Mouse (Mus musculus) limb, embryonic 12.5 days (tissue): ENCODE measurements around the gene Tuba1b. TPM values are rescaled to one million over a fixed set of nuclear protein-coding genes. Genes with fewer than 3 reads are reported as not detected.

Source experiments
- ATAC-seq: fragments of 200-750 bp; cut with Nextera tagmentation; 2 replicates; pipeline ENCODE4 v1.8.0; 2017; ENCODE audit warnings: low read depth, moderate TSS enrichment; ENCODE audit not compliant: insufficient number of reproducible peaks, insufficient read depth, low FRiP score, low TSS enrichment
- H3K27ac ChIP-seq: fragments of 300-500 bp; sonication (generic); 2 replicates; pipeline ENCODE4 v1.5.1; 2016; ENCODE audit warnings: mild to moderate bottlenecking, moderate library complexity
- H3K27me3 ChIP-seq: fragments of 300-500 bp; sonication (generic); 2 replicates; pipeline ENCODE4 v1.6.1; 2016; ENCODE audit warnings: mild to moderate bottlenecking, moderate library complexity
- H3K36me3 ChIP-seq: fragments of 300-500 bp; sonication (generic); 2 replicates; pipeline ENCODE4 v1.6.1; 2016; ENCODE audit warnings: mild to moderate bottlenecking, moderate library complexity
- H3K4me1 ChIP-seq: fragments of 300-500 bp; sonication (generic); replicated peaks from 2 replicates; pipeline ENCODE4 v1.6.1; 2016
- H3K4me2 ChIP-seq: fragments of 300-500 bp; sonication (generic); 2 replicates; pipeline ENCODE4 v1.6.1; 2016; ENCODE audit warnings: mild to moderate bottlenecking, moderate library complexity
- H3K4me3 ChIP-seq: fragments of 300-500 bp; sonication (generic); replicated peaks from 2 replicates; pipeline ENCODE4 v1.5.1; 2016; ENCODE audit warnings: mild to moderate bottlenecking
- H3K9ac ChIP-seq: fragments of 300-500 bp; sonication (generic); replicated peaks from 2 replicates; pipeline ENCODE4 v1.6.1; 2016; ENCODE audit warnings: mild to moderate bottlenecking, moderate library complexity
- H3K9me3 ChIP-seq: fragments of 300-500 bp; sonication (generic); 2 replicates; pipeline ENCODE4 v1.6.1; 2016; ENCODE audit warnings: mild to moderate bottlenecking, moderate library complexity
- WGBS: fragments of 180-500 bp; shearing (Covaris S2); methylation state at CpG from one replicate; pipeline ENCODE4 v1.1.7; 2016; 5-methylcytosine and 5-hydroxymethylcytosine counted together
- polyA plus RNA-seq: library from polyadenylated mRNA; unstranded; fragments of >200 nt; fragmentation: Nextera tagmentation; extraction: Ambion mirVana; gene quantifications from 2 replicates; pipeline ENCODE4 v1.2.1, GENCODE M21; 2016

Gene Tuba1b
- polyA plus RNA-seq, 1 experiment from 2014 or later: 1,695 TPM

- H3K4me2 ChIP-seq: no peak overlapping the region
- H3K9me3 ChIP-seq: no peaks in the 10 kb centered on the region
- H3K36me3 ChIP-seq: no peaks in the 10 kb centered on the region
- H3K27ac ChIP-seq: no peak overlapping the region
- 56% methylated on average over 4 of the region's 4 CpGs for WGBS
- no peak overlapping the region for H3K9ac ChIP-seq
- peaks cover 21% of the 10 kb centered on the region for H3K4me1 ChIP-seq
- H3K27me3 ChIP-seq: no peaks in the 10 kb centered on the region
- no peak overlapping the region for H3K4me3 ChIP-seq
- no peak for ATAC-seq
Measured at GRCm38 (mm10) chr15:98971111-98971510, 36.7 kb upstream of the Tuba1b start.

GRCm38 (mm10) chr15:98969372-98970101, 35.2 kb upstream of the Tuba1b start:
- peak overlapping the region; percentile 11 for H3K4me2 ChIP-seq
- 27% methylated on average over 16 of the region's 16 CpGs for WGBS
- no peaks in the 10 kb centered on the region for H3K27me3 ChIP-seq
- no peak overlapping the region for H3K9ac ChIP-seq
- H3K9me3 ChIP-seq: no peaks in the 10 kb centered on the region
- H3K36me3 ChIP-seq: no peaks in the 10 kb centered on the region
- H3K4me3 ChIP-seq: no peak overlapping the region
- peak overlapping the region; percentile 64; the same call in 1 of the 2 replicates for H3K27ac ChIP-seq
- ATAC-seq: no peak
- H3K4me1 ChIP-seq: peaks cover 21% of the 10 kb centered on the region

- 0 out of 2 replicates have a peak, but pooled peaks cover 3% of the 10 kb centered on the region for H3K9me3 ChIP-seq
- peaks cover 21% of the 10 kb centered on the region for H3K4me1 ChIP-seq
- peak overlapping the region; percentile 11 for H3K4me2 ChIP-seq
- no peak overlapping the region for H3K4me3 ChIP-seq
- ATAC-seq: no peak
- WGBS: 16% methylated on average over 12 of the region's 12 CpGs
- no peaks in the 10 kb centered on the region for H3K36me3 ChIP-seq
- H3K9ac ChIP-seq: 0 out of 2 replicates have a peak overlapping the region, but pooled peaks have one; percentile 13
- peak overlapping the region; percentile 64 for H3K27ac ChIP-seq
- H3K27me3 ChIP-seq: no peaks in the 10 kb centered on the region
Measured at GRCm38 (mm10) chr15:98968701-98969371, 34.5 kb upstream of the Tuba1b start.

GRCm38 (mm10) chr15:98959531-98959930, 25.2 kb upstream of the Tuba1b start:
- H3K9me3 ChIP-seq: 0 out of 2 replicates have a peak, but pooled peaks cover 5% of the 10 kb centered on the region
- no peak for ATAC-seq
- 85% methylated on average over 3 of the region's 3 CpGs for WGBS

GRCm38 (mm10) chr15:98958901-98959420, 24.6 kb upstream of the Tuba1b start:
- WGBS: 92% methylated on average over 4 of the region's 4 CpGs
- ATAC-seq: no peak
- no peaks in the 10 kb centered on the region for H3K27me3 ChIP-seq
- no peak overlapping the region for H3K4me3 ChIP-seq
- H3K36me3 ChIP-seq: no peaks in the 10 kb centered on the region
- H3K4me1 ChIP-seq: peaks cover 12% of the 10 kb centered on the region
- H3K4me2 ChIP-seq: no peak overlapping the region
- H3K9me3 ChIP-seq: 0 out of 2 replicates have a peak, but pooled peaks cover 3% of the 10 kb centered on the region
- H3K27ac ChIP-seq: no peak overlapping the region
- H3K9ac ChIP-seq: no peak overlapping the region

More at GRCm38 (mm10) chr15:98959531-98959930, 25.2 kb upstream of the Tuba1b start:
- Histone ChIP-seq H3K36me3 (no peaks in the 10 kb centered on the region), H3K27ac (no peak overlapping the region), H3K4me1 (peaks cover 8% of the 10 kb centered on the region), H3K9ac (no peak overlapping the region), H3K4me2 (no peak overlapping the region), H3K4me3 (no peak overlapping the region), H3K27me3 (no peaks in the 10 kb centered on the region)

- no peak for ATAC-seq
- H3K27ac ChIP-seq: no peak overlapping the region
- H3K4me1 ChIP-seq: peaks cover 13% of the 10 kb centered on the region
- H3K4me2 ChIP-seq: no peak overlapping the region
- H3K36me3 ChIP-seq: no peaks in the 10 kb centered on the region
- H3K9ac ChIP-seq: no peak overlapping the region
- 88% methylated on average over 5 of the region's 5 CpGs for WGBS
- H3K4me3 ChIP-seq: no peak overlapping the region
- H3K27me3 ChIP-seq: no peaks in the 10 kb centered on the region
- no peaks in the 10 kb centered on the region for H3K9me3 ChIP-seq
Measured at GRCm38 (mm10) chr15:98957475-98957874, 23.1 kb upstream of the Tuba1b start.

- H3K27ac ChIP-seq: no peak overlapping the region
- WGBS: 90% methylated on average over 4 of the region's 4 CpGs
Measured at GRCm38 (mm10) chr15:98956000-98956399, 21.6 kb upstream of the Tuba1b start.

GRCm38 (mm10) chr15:98955324-98955723, 21.0 kb upstream of the Tuba1b start:
- 81% methylated on average over 4 of the region's 4 CpGs for WGBS
- H3K36me3 ChIP-seq: peaks cover 4% of the 10 kb centered on the region
- no peak overlapping the region for H3K4me3 ChIP-seq
- H3K9me3 ChIP-seq: no peaks in the 10 kb centered on the region
- 0 out of 2 replicates have a peak overlapping the region, but pooled peaks have one; percentile 18 for H3K9ac ChIP-seq
- H3K4me1 ChIP-seq: peaks cover 20% of the 10 kb centered on the region
- H3K27ac ChIP-seq: no peak overlapping the region
- H3K4me2 ChIP-seq: peak overlapping the region; percentile 81; the same call in 1 of the 2 replicates
- ATAC-seq: no peak
- no peaks in the 10 kb centered on the region for H3K27me3 ChIP-seq

More at GRCm38 (mm10) chr15:98956000-98956399, 21.6 kb upstream of the Tuba1b start:
- H3K9ac ChIP-seq: no peak overlapping the region
- H3K4me3 ChIP-seq: no peak overlapping the region
- no peaks in the 10 kb centered on the region for H3K27me3 ChIP-seq
- no peak for ATAC-seq
- H3K9me3 ChIP-seq: no peaks in the 10 kb centered on the region
- no peak overlapping the region for H3K4me2 ChIP-seq
- peaks cover 2% of the 10 kb centered on the region for H3K36me3 ChIP-seq
- peaks cover 20% of the 10 kb centered on the region for H3K4me1 ChIP-seq

- WGBS: 26% methylated on average over 14 of the region's 14 CpGs
- Histone ChIP-seq H3K27ac (peak overlapping the region; percentile 79), H3K4me3 (no peak overlapping the region; the same call in 1 of the 2 replicates), H3K36me3 (peaks cover 6% of the 10 kb centered on the region), H3K4me2 (peak overlapping the region; percentile 81), H3K9me3 (no peaks in the 10 kb centered on the region), H3K27me3 (no peaks in the 10 kb centered on the region), H3K4me1 (peaks cover 20% of the 10 kb centered on the region), H3K9ac (peak overlapping the region; percentile 18; the same call in 1 of the 2 replicates)
- ATAC-seq: no peak
Measured at GRCm38 (mm10) chr15:98954425-98955253, 20.3 kb upstream of the Tuba1b start.

GRCm38 (mm10) chr15:98953401-98954356, 19.3 kb upstream of the Tuba1b start, which contains the start of the genes Gm49450 and Tuba1a:
Gene Gm49450, minus strand, starts transcription at chr15:98953551.
Gene Tuba1a, minus strand, starts transcription at chr15:98953703.
- no peaks in the 10 kb centered on the region for H3K27me3 ChIP-seq
- ATAC-seq: peak; percentile 99
- H3K4me3 ChIP-seq: peak within 1 kb of the TSS; percentile 83
- WGBS: 6% methylated on average over 28 of the region's 28 CpGs
- H3K4me1 ChIP-seq: peaks cover 20% of the 10 kb centered on the region
- H3K27ac ChIP-seq: peak within 1 kb of the TSS; percentile 99
- no peaks in the 10 kb centered on the region for H3K9me3 ChIP-seq
- peak within 1 kb of the TSS; percentile 96 for H3K9ac ChIP-seq
- H3K4me2 ChIP-seq: peak within 1 kb of the TSS; percentile 81
- peaks cover 16% of the 10 kb centered on the region for H3K36me3 ChIP-seq
